Mouse (Mus musculus) kidney, adult 10 weeks (tissue): Measurements from ENCODE around the gene B4galt3. TPM values are rescaled to one million over a fixed set of nuclear protein-coding genes. Genes with fewer than 3 reads are reported as not detected.

Experiments used
- polyA plus RNA-seq: library from polyadenylated mRNA; stranded (reverse); fragments of 350-450 nt; fragmentation: Illumina TruSeq; extraction: RNeasy Lipid Tissue Mini Kit (QIAGEN cat#74804); gene quantifications from one replicate; pipeline ENCODE4 v1.2.3, GENCODE M21; 2014; ENCODE audit warnings: low read depth, low replicate concordance

B4galt3 gene
- polyA plus RNA-seq, result 2.3 TPM

DNA sequence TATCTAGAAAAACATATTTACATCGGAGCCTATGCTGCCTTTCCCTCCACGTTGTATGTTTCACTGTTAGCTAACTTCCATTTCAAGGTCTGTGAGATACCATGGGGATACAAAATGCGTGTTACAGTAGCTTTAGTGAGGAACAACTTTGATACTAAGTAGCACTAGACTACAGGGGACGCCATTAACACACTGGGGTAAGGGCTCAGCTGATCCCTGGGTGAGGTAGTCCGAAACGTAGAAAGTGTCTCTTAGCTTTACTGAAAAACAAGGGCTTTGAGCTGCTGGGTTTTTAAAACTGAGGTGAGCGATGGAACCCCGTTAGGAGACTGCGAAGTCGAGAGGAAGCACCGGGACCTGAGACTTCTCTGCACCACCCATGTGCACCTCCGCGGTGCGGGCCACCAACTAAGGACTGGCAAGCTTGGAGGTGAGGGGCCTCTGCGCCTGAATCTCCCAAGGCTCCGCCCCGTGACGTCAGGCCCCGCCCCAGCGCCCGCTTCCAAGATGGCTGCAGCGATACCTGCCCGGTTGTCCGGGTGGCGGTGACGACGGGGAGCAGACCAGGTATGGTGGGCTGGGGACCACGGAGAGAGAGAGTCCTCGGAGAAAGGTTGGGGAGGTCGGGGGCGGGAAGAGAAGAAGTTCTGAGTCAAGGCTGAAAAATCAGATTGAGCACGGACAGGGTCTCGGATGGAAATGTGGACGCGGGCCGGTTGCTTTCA is at the start of gene B4galt3:
Gene B4galt3 (plus strand): TSS at position 481 of the 725 bp plus-strand sequence.

GRCm38 (mm10) chr1:171222238-171223155 is 47.6 kb upstream of the B4galt3 start, which contains the start of gene Tomm40l:
Gene Tomm40l, minus strand, starts transcription at chr1:171222514.

GRCm38 (mm10) chr1:171224857-171225256 is 45.3 kb upstream of the B4galt3 start, which contains the start of gene Apoa2:
Gene Apoa2, plus strand, starts transcription at chr1:171225054.

DNA sequence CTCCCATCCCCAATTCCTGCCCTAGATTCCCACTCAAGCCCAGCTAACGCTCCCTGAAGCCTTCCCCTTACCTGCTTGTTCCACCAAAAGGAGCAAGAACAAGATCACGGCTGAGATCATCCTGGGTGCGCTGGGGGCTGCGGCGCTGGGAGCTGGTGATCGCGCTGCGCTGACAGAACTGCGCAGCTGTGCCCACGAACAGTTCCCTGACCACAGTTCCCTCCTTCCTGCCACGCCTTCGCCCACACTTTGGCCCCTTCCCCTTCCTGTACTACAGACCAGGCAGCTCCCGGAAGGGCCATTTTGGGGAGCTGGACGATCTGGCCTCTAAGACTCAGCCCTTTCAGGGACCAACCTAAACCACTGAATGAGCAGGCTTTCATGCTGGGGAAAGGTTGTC is 36.0 kb upstream of the B4galt3 start, which contains the start of gene Fcer1g:
Gene Fcer1g (minus strand): TSS at position 240 of the 400 bp plus-strand sequence.

DNA sequence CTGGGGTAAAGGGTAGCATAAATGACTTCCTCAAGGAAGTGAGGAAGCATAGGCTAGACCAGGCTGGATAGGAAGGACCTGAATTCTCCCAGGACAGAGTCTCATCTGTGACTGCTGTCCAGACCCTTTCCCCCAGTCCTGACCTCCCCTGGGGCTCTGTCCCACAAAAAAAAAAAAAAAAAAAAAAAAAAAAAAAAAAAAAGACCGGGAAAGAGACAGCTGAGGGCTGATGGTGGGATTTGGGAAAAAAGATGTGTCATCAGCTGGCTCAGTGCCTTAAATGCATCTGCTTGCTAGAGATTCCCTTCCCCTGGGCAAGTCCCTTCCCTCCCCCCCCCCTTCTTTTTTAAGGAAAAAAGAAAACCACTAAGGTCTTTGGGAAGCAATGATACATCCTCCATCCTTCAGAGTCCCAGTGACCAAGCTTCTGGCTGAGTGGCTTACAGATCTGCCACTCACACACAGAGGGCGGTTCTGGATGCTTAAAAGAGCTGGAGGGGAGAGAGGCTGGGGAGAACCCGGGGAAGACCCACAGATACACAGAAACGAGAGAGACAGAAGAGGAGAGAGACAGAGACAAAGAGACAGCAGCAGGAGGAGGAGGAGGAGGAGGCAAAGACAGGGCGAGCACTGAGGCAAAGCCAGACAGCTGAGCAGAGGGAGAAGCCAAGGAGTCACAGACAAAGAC is 20.1 kb upstream of the B4galt3 start, which contains the start of gene Adamts4:
Gene Adamts4 (plus strand): TSS at position 509 of the 688 bp plus-strand sequence.

DNA sequence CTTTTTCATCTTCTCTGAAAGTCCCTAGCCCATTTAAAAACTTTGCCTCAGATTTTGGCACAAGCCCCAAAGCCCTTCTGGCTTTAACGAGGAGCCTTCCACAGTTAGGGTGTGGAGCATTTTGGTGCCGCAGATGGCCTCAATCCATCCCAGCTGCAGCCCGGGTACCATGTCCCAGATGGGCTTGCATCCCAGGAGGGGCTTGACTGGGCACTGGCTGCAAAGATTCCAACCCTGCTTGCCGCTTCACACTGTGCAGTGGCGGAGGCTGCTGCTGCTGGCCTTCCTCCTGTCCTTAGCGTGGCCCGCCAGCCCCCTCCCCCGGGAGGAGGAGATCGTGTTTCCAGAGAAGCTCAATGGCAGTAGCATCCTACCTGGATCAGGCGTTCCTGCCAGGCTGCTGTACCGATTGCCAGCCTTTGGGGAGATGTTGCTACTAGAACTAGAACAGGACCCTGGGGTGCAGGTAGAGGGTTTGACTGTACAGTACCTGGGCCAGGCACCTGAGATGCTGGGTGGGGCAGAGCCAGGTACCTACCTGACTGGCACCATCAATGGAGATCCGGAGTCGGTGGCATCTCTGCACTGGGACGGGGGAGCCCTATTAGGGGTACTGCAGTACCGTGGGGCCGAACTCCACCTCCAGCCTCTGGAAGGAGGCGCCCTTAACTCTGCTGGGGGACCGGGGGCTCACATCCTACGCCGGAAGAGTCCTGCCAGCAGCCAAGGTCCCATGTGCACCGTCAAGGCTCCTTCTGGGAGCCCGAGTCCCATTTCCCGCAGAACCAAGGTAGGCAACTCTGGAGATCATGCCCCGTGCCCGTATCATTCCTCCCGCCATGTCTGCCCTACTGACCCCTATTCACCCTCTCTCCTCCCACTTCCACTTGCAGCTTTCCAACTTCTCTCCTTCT is 19.2 kb upstream of the B4galt3 start, which contains the start of gene Ndufs2:
Gene Ndufs2 (minus strand): TSS at position 709 of the 914 bp plus-strand sequence.

GRCm38 (mm10) chr1:171280916-171281527 is 10.9 kb downstream of the B4galt3 start, which contains the start of gene Ppox:
Gene Ppox, minus strand, starts transcription at chr1:171281186.

GRCm38 (mm10) chr1:171287136-171288081 is 17.3 kb downstream of the B4galt3 start, which contains the start of gene Usp21:
Gene Usp21, minus strand, starts transcription at chr1:171287991.

GRCm38 (mm10) chr1:171294298-171295062 is 24.4 kb downstream of the B4galt3 start, which contains the start of gene Ufc1:
Gene Ufc1, minus strand, starts transcription at chr1:171295024.

Other genes starting within 250 kb of the B4galt3 start
- gene Fcgr3, start 205.4 kb upstream of the B4galt3 start, polyA plus RNA-seq, result 3.4 TPM
- 3.7 TPM for gene Cfap126, start 156.4 kb upstream of the B4galt3 start, polyA plus RNA-seq
- 129 TPM for gene Sdhc, start 119.7 kb upstream of the B4galt3 start, polyA plus RNA-seq
- 0.20 TPM for gene Mpz, start 119.6 kb upstream of the B4galt3 start, polyA plus RNA-seq
- 6.5 TPM for gene Pcp4l1, start 74.1 kb upstream of the B4galt3 start, polyA plus RNA-seq
- not detected for gene Nr1i3, start 56.4 kb upstream of the B4galt3 start, polyA plus RNA-seq
- 7.3 TPM for gene Tomm40l, start 47.8 kb upstream of the B4galt3 start, polyA plus RNA-seq
- 3.9 TPM for gene Apoa2, start 45.3 kb upstream of the B4galt3 start, polyA plus RNA-seq
- 10.8 TPM for gene Fcer1g, start 36.0 kb upstream of the B4galt3 start, polyA plus RNA-seq
- 1.2 TPM for gene Adamts4, start 19.9 kb upstream of the B4galt3 start, polyA plus RNA-seq
- gene Ndufs2, start 18.9 kb upstream of the B4galt3 start, polyA plus RNA-seq, result 89.0 TPM
- gene Ppox, start 10.9 kb downstream of the B4galt3 start, polyA plus RNA-seq, result 6.2 TPM
- gene Usp21, start 17.7 kb downstream of the B4galt3 start, polyA plus RNA-seq, result 15.0 TPM
- gene Ufc1, start 24.7 kb downstream of the B4galt3 start, polyA plus RNA-seq, result 101 TPM
- 6.7 TPM for gene Dedd, start 58.8 kb downstream of the B4galt3 start, polyA plus RNA-seq
- gene Nit1, start 75.3 kb downstream of the B4galt3 start, polyA plus RNA-seq, result 43.5 TPM
- gene Pfdn2, start 75.3 kb downstream of the B4galt3 start, polyA plus RNA-seq, result 39.6 TPM
- 0.97 TPM for gene Klhdc9, start 90.5 kb downstream of the B4galt3 start, polyA plus RNA-seq
- 0.40 TPM for gene Nectin4, start 99.8 kb downstream of the B4galt3 start, polyA plus RNA-seq
- 1.3 TPM for gene Arhgap30, start 118.6 kb downstream of the B4galt3 start, polyA plus RNA-seq
- 0.69 TPM for gene Usf1, start 141.0 kb downstream of the B4galt3 start, polyA plus RNA-seq
- gene Tstd1, start 148.5 kb downstream of the B4galt3 start, polyA plus RNA-seq, result 2.9 TPM
- 51.7 TPM for gene F11r, start 167.2 kb downstream of the B4galt3 start, polyA plus RNA-seq
- gene Alyref2, start 233.2 kb downstream of the B4galt3 start, polyA plus RNA-seq, result 1.2 TPM